Mouse (Mus musculus) midbrain, embryonic 15.5 days (tissue): ENCODE measurements at regions not wholly inside any gene's neighbourhood (a gene's known extent, or its start where the extent isn't known, plus 50 kb on each side); places are given as distances from the start of the nearest gene placed in this dataset.

Experiments
- ATAC-seq: fragments of 200-750 bp; cut with Nextera tagmentation; replicated peaks from 2 replicates; pipeline ENCODE4 v1.8.0; 2017; ENCODE audit warnings: moderate TSS enrichment
- H3K27ac ChIP-seq: fragments of 300-500 bp; sonication (generic); 2 replicates; pipeline ENCODE4 v1.5.1; 2015; ENCODE audit warnings: mild to moderate bottlenecking, inconsistent platforms
- H3K27me3 ChIP-seq: fragments of 300-500 bp; sonication (generic); replicated peaks from 2 replicates; pipeline ENCODE4 v1.6.1; 2015; ENCODE audit warnings: inconsistent platforms
- H3K36me3 ChIP-seq: fragments of 300-500 bp; sonication (generic); replicated peaks from 2 replicates; pipeline ENCODE4 v1.6.1; 2015; ENCODE audit warnings: inconsistent platforms
- H3K4me1 ChIP-seq: fragments of 300-500 bp; sonication (generic); 2 replicates; pipeline ENCODE4 v1.6.1; 2015; ENCODE audit warnings: inconsistent platforms
- H3K4me2 ChIP-seq: fragments of 300-500 bp; sonication (generic); 2 replicates; pipeline ENCODE4 v1.6.1; 2015; ENCODE audit warnings: inconsistent platforms, mild to moderate bottlenecking, moderate library complexity
- H3K4me3 ChIP-seq: fragments of 300-500 bp; sonication (generic); 2 replicates; pipeline ENCODE4 v1.5.1; 2015; ENCODE audit warnings: mild to moderate bottlenecking, inconsistent platforms
- H3K9ac ChIP-seq: fragments of 300-500 bp; sonication (generic); 2 replicates; pipeline ENCODE4 v1.6.1; 2015; ENCODE audit warnings: mild to moderate bottlenecking, inconsistent platforms
- H3K9me3 ChIP-seq: fragments of 300-500 bp; sonication (generic); 2 replicates; pipeline ENCODE4 v1.6.1; 2016; ENCODE audit warnings: inconsistent platforms
- WGBS: fragments of 180-500 bp; shearing (Covaris S2); methylation state at CpG from one replicate; pipeline ENCODE4 v1.1.7; 2015; ENCODE audit warnings: mixed read lengths; 5-methylcytosine and 5-hydroxymethylcytosine counted together

- Histone ChIP-seq H3K27me3 (no peaks in the 10 kb centered on the region), H3K4me3 (no peak overlapping the region), H3K9ac (no peak overlapping the region), H3K4me1 (no peaks in the 10 kb centered on the region), H3K4me2 (no peak overlapping the region), H3K9me3 (no peaks in the 10 kb centered on the region), H3K27ac (no peak overlapping the region), H3K36me3 (no peaks in the 10 kb centered on the region)
- WGBS: 90% methylated on average over 2 of the region's 2 CpGs
- ATAC-seq: no peak
Observed at GRCm38 (mm10) chr12:14930702-14931101, 778.8 kb upstream of the Fam84a start.

GRCm38 (mm10) chr12:14927580-14927979 lies 775.7 kb upstream of the Fam84a start:
- WGBS: 18% methylated on average over 1 of the region's 1 CpGs
- H3K4me3 ChIP-seq: no peak overlapping the region
- H3K27ac ChIP-seq: no peak overlapping the region
- no peak for ATAC-seq
- H3K4me1 ChIP-seq: no peaks in the 10 kb centered on the region
- H3K4me2 ChIP-seq: no peak overlapping the region
- no peaks in the 10 kb centered on the region for H3K27me3 ChIP-seq
- no peak overlapping the region for H3K9ac ChIP-seq
- H3K36me3 ChIP-seq: no peaks in the 10 kb centered on the region
- H3K9me3 ChIP-seq: no peaks in the 10 kb centered on the region

- H3K27me3 ChIP-seq: no peaks in the 10 kb centered on the region
- ATAC-seq: no peak
- no peak overlapping the region for H3K4me2 ChIP-seq
- H3K4me3 ChIP-seq: no peak overlapping the region
- no peak overlapping the region for H3K27ac ChIP-seq
- no peak overlapping the region for H3K9ac ChIP-seq
- no peaks in the 10 kb centered on the region for H3K4me1 ChIP-seq
- H3K36me3 ChIP-seq: no peaks in the 10 kb centered on the region
- no peaks in the 10 kb centered on the region for H3K9me3 ChIP-seq
Observed at GRCm38 (mm10) chr12:14923768-14924167, 771.9 kb upstream of the Fam84a start.

GRCm38 (mm10) chr12:14911931-14912330 lies 760.1 kb upstream of the Fam84a start:
- 79% methylated on average over 4 of the region's 4 CpGs for WGBS
- Histone ChIP-seq H3K4me1 (no peaks in the 10 kb centered on the region), H3K9me3 (no peaks in the 10 kb centered on the region), H3K9ac (no peak overlapping the region), H3K27ac (no peak overlapping the region), H3K27me3 (no peaks in the 10 kb centered on the region), H3K4me2 (no peak overlapping the region), H3K36me3 (no peaks in the 10 kb centered on the region), H3K4me3 (no peak overlapping the region)
- no peak for ATAC-seq

- Histone ChIP-seq H3K4me2 (no peak overlapping the region), H3K9ac (no peak overlapping the region), H3K4me3 (no peak overlapping the region), H3K4me1 (no peaks in the 10 kb centered on the region), H3K27ac (no peak overlapping the region), H3K9me3 (no peaks in the 10 kb centered on the region), H3K36me3 (no peaks in the 10 kb centered on the region), H3K27me3 (no peaks in the 10 kb centered on the region)
- no peak for ATAC-seq
- 89% methylated on average over 4 of the region's 4 CpGs for WGBS
Observed at GRCm38 (mm10) chr12:14883136-14883535, 731.3 kb upstream of the Fam84a start.

GRCm38 (mm10) chr12:14880458-14880857 lies 728.6 kb upstream of the Fam84a start:
- ATAC-seq: no peak
- H3K9me3 ChIP-seq: no peaks in the 10 kb centered on the region
- no peaks in the 10 kb centered on the region for H3K27me3 ChIP-seq
- no peaks in the 10 kb centered on the region for H3K36me3 ChIP-seq
- no peak overlapping the region for H3K9ac ChIP-seq
- no peak overlapping the region for H3K27ac ChIP-seq
- H3K4me3 ChIP-seq: no peak overlapping the region
- H3K4me1 ChIP-seq: 0 out of 2 replicates have a peak, but pooled peaks cover 3% of the 10 kb centered on the region
- H3K4me2 ChIP-seq: no peak overlapping the region

GRCm38 (mm10) chr12:14875290-14875689 lies 723.4 kb upstream of the Fam84a start:
- 21% methylated on average over 3 of the region's 3 CpGs for WGBS
- 0 out of 2 replicates have a peak, but pooled peaks cover 3% of the 10 kb centered on the region for H3K4me1 ChIP-seq
- H3K9ac ChIP-seq: no peak overlapping the region
- H3K36me3 ChIP-seq: no peaks in the 10 kb centered on the region
- peak; percentile 62; the same call in 1 of the 2 replicates for ATAC-seq
- H3K4me2 ChIP-seq: no peak overlapping the region
- H3K27ac ChIP-seq: no peak overlapping the region
- H3K27me3 ChIP-seq: no peaks in the 10 kb centered on the region
- no peaks in the 10 kb centered on the region for H3K9me3 ChIP-seq
- H3K4me3 ChIP-seq: no peak overlapping the region

- Histone ChIP-seq H3K9ac (no peak overlapping the region), H3K36me3 (no peaks in the 10 kb centered on the region), H3K27me3 (no peaks in the 10 kb centered on the region), H3K27ac (no peak overlapping the region), H3K4me1 (0 out of 2 replicates have a peak, but pooled peaks cover 3% of the 10 kb centered on the region), H3K9me3 (no peaks in the 10 kb centered on the region), H3K4me3 (no peak overlapping the region), H3K4me2 (no peak overlapping the region)
- WGBS: 65% methylated on average over 3 of the region's 3 CpGs
- ATAC-seq: peak; percentile 71; the same call in 1 of the 2 replicates
Observed at GRCm38 (mm10) chr12:14871336-14871910, 719.6 kb upstream of the Fam84a start.

GRCm38 (mm10) chr12:14859809-14860570 lies 708.1 kb upstream of the Fam84a start:
- H3K9ac ChIP-seq: no peak overlapping the region
- no peaks in the 10 kb centered on the region for H3K27me3 ChIP-seq
- H3K36me3 ChIP-seq: no peaks in the 10 kb centered on the region
- H3K9me3 ChIP-seq: no peaks in the 10 kb centered on the region
- no peaks in the 10 kb centered on the region for H3K4me1 ChIP-seq
- no peak overlapping the region for H3K27ac ChIP-seq
- H3K4me3 ChIP-seq: no peak overlapping the region
- H3K4me2 ChIP-seq: no peak overlapping the region
- WGBS: 33% methylated on average over 1 of the region's 1 CpGs
- ATAC-seq: no peak

- Histone ChIP-seq H3K27ac (no peak overlapping the region), H3K4me1 (no peaks in the 10 kb centered on the region), H3K4me2 (no peak overlapping the region), H3K27me3 (no peaks in the 10 kb centered on the region), H3K36me3 (no peaks in the 10 kb centered on the region), H3K9ac (no peak overlapping the region), H3K4me3 (no peak overlapping the region), H3K9me3 (no peaks in the 10 kb centered on the region)
- ATAC-seq: no peak
- WGBS: 94% methylated on average over 2 of the region's 2 CpGs
Observed at GRCm38 (mm10) chr12:14859057-14859456, 707.2 kb upstream of the Fam84a start.

- H3K4me2 ChIP-seq: no peak overlapping the region
- ATAC-seq: 0 out of 2 replicates have a peak, but pooled peaks have one; percentile 20
- no peaks in the 10 kb centered on the region for H3K27me3 ChIP-seq
- no peaks in the 10 kb centered on the region for H3K36me3 ChIP-seq
- H3K9ac ChIP-seq: no peak overlapping the region
- H3K4me1 ChIP-seq: no peaks in the 10 kb centered on the region
- H3K4me3 ChIP-seq: no peak overlapping the region
- H3K9me3 ChIP-seq: no peaks in the 10 kb centered on the region
- H3K27ac ChIP-seq: no peak overlapping the region
Observed at GRCm38 (mm10) chr12:14835510-14835909, 683.7 kb upstream of the Fam84a start.
